Mouse (Mus musculus) cortical plate, adult 2 months (tissue): ENCODE data around the gene Nudcd3.

Experiments
- CTCF ChIP-seq: fragments of 200-500 bp; IDR thresholded peaks from 2 replicates; pipeline ENCODE4 v1.5.1; 2011; ENCODE audit warnings: mild to moderate bottlenecking, control low read depth, low read length; ENCODE audit not compliant: insufficient read depth; ENCODE audit errors: extremely low read depth
- POLR2A ChIP-seq: fragments of 200-500 bp; IDR thresholded peaks from 2 replicates; pipeline ENCODE4 v1.6.1; 2011; ENCODE audit warnings: mild to moderate bottlenecking, low read length, control low read depth; ENCODE audit not compliant: insufficient read depth; ENCODE audit errors: extremely low read depth

GRCm38 (mm10) chr11:6109990-6110389, 90.2 kb downstream of the Nudcd3 start:
- TF ChIP-seq CTCF (no peak), POLR2A (no peak)
